Mouse (Mus musculus) embryo, embryonic 10.5 days (tissue): ENCODE measurements at regions not wholly inside any gene's neighbourhood (a gene's known extent, or its start where the extent isn't known, plus 50 kb on each side); places are given as distances from the start of the nearest gene placed in this dataset.
"Not testable (repeated sequence)": the region's sequence is repeated elsewhere in the genome, so short reads cannot be mapped to it uniquely, and the experiment has no call there.

Experiments
- DNase-seq: peaks from one replicate; pipeline ENCODE4 v3.0.0-alpha.2; 2015; ENCODE audit warnings: low spot score

DNA sequence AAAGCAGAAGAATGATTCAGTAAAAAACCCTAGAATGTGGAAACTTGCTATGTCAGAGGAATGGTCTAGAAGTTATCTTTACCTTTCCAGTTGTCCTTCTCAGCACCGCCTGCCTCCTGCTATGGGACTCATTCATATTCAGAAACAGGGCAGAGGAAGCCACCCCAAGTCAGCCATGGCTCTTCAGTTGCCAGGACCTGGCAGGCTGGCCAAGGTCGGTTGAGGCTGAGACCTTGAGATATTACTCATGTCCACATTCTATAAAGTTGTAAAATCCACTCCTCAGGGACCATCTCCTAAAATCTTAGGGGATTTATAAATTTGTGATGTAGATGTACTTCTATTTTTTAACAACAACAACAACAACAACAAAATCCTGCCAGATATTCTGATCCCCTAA lies 580.7 kb upstream of the Klhl29 start:
- DNase-seq: no peak

DNA sequence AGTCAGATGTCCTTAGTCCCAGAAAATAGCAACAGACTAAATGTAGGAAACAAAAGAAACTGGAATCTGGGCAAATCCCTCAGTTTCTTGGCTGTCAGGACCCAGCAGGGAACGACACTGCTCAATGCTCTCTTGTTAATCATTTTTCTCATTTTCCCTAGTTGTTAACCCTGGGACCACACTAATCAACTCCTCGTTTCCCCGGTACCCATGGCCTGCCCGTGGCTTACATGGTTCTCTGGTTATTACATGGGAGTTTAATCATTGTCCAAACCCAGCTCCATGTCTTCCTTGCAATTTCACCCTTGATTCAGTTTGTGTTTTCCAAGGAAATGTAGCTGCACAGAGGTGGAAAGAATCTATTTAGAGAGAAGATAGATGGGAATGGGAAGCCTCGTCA lies 580.1 kb upstream of the Klhl29 start:
- no peak for DNase-seq

DNA sequence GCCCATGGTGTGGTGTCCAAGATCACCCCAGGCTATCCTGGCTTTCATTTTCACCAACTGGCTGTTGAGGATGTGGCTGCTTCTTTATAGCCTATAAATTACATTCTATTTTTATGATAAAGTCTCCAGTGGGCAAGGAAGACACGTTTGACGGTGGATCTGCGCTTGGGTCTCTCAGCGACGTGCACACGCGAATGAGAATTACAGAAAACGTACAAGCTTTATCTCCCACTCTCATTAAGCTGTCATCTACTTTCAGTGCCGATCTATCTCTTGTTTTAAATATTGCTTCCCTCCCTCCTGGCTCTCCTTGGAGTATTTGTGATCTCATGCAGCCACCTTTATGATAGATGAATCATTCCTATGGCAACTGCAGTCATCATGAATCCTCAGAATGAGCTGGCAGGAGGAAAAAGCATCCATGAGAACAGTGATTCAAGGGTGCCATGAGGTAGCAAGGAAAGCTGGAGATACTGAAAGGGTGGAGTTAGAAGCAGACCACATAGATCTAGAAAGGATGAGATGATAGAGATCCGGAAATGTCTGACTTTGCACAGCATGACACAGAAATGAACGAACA lies 568.0 kb upstream of the Klhl29 start:
- DNase-seq: no peak

- DNase-seq: no peak
Observed at GRCm38 (mm10) chr12:5921262-5921661, 545.8 kb upstream of the Klhl29 start.

GRCm38 (mm10) chr12:5918030-5918429 lies 542.5 kb upstream of the Klhl29 start:
- DNase-seq: no peak

DNA sequence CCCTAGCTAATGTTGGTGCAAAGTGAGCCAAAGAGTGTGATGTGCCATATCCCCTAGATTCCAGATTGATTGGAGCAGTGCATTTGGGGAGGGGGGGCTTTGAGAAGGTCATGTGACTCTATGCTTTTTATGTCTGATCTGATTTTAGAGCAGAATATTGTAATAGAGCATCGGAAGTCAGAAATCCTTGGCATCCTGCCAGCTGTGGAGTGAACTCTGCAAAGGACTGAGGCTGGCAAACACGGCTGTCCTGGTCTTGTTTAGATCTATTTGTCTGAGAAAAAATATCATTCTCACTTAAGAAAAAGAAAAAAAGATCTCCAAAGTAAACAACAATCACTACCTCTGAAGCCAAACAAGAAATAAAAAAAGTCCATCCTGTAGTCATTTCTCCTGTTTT lies 530.8 kb upstream of the Klhl29 start:
- no peak for DNase-seq

DNA sequence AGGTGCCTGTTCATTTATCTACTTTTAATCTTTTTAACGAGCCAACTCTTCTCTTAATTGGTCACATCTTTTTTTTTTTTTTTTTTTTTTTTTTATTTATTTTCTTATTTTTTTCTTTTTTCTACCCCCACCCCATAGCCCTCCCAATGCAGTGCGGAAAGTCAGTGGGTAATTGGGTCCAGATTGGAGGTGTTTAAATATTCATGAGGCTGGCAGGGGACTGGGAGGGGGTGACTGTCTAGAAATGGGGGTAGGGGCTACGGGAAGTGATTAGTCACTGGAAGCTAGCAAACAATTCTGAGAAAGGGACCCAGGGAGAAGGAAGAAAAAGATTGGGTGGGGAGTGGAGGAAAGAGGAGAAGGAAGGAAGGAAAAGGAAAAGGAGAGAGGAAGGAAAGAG lies 516.3 kb upstream of the Klhl29 start:
- DNase-seq: not testable (repeated sequence)

GRCm38 (mm10) chr12:5866701-5867100 lies 491.2 kb upstream of the Klhl29 start:
- DNase-seq: no peak

DNA sequence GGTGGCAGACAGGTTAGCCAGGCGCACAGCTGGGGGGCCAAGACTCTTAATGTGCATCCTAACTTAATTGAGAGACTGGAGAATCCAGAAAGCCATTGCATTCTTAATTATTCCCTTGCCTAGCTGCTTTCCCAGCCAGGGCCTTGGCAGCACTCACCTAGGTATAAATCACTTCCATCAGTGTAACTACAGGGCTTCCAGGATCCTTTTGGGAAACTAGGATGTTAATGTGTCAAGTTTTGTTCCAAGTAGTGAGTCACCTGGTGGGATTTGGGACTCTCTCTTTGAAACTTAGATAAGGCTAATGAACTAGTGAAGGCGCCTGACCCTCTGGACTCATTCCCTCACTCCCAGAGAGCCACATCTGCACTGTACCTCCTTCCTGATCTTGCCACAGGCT lies 484.3 kb upstream of the Klhl29 start:
- DNase-seq: no peak

DNA sequence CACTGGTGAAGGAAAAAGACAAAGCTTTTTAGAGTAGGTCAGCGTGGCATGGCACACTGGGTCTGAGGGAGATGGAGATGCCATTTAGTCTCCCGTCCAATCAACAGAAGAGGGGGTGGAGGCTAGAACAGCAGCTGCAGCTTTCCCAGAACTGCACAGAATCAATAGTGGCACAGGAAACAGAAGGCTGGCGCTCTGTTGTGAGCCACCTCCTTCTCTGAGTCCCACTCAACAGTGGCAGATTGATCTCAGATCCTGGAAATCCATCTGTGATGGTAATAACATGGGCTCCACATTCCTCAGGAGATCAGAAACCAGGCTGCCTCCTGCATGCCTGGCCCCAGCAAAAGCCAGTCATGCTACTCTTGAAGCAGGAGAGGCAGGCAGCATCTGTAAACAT lies 480.9 kb upstream of the Klhl29 start:
- DNase-seq: peak; percentile 9

DNA sequence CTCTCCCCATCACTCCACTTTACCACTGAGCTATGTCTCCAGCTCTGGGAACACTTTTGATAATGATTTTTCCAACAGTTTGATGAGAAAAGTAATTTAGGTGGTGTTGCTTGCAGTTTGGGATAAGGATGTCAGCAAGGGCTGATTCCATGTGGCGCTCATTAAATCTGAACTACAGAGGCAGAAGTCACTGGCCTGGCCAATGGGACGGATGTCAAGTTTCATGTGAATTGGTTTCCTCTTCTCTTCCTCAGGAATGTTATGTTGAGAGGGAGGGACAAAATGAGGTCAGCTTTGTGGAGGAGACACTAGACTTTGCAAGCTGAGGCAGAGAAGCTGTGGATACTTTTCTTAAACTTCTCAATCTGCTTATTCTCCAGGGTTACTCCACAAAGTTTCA lies 434.9 kb upstream of the Klhl29 start:
- no peak for DNase-seq

DNA sequence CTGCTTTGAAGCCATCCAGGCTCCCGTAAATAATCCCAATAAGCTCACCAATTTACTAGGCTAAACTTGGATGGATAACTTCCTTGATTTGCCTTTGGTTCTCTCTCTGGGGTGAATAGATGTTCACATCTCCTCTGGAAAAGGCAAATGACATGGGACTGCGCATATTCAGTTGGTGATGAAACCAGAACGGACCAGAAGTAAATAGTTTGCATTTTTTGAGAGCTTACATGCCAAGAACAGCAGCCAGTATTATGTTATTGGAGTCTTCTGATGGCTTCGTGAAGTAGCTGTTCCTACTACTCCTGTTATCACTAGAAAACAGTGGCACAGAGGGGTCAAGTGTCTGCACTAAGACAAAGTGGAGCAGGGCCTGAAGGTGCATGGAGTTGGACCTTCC lies 434.5 kb upstream of the Klhl29 start:
- no peak for DNase-seq

DNA sequence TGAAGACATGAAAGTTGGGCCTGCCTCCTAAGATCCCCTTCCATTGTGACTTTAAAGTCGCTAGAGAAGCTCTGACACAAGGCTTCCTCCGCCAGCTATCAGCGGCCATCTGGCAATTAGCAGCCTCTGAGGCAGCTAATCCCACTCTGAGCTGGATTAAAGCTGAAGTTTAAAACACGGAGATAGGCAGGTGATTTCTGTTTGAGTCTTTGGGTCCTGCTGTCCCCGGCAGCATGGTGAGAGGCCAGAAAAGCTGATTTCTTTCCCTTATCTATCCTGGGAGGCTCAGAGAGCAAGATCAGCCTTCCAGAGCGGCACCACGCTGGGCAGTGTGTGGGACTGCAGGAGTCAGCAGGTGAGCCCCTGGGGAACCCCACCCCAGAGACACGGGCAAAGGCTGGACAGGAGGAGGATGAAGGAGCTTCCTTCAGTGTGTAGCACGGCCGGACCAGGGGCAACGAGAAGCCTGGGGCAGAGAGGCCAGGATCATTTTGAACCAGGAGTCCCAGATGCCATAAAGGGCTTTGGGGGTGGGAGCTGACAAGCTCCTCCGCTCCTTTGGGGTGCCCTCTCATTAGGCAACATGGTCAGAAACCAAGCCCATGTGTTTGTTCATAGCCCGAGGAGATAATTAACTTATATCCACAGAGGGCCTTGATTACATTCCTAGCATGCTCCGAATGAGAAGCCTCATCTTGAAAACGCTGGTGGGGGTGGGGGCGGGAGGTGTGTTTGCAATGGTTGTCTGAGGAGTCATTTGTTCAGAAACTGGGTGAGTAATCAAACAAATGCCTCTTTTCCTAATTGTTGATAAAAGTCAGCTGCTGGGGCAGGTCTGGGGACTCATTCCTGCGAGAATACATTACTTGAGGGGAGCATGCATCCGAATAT lies 432.8 kb upstream of the Klhl29 start:
- no peak for DNase-seq

DNA sequence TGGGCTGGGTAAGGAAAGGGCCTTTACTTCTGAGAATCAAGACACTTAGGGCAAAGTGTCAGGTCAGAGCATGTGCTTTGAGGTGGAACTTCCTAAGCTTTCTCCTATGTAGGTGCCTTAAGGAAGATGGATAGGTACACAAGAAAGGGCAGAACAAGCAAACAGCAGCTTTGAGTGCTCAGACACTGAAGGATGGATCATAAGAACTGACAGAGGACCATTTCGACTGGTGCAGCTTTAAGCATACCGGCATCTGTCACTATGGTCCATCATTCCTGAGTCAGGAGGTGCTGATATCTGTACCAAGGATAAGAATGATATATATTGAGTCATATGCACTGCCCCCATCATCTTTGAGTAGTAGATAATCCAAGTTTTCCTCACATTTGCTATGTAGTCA lies 430.2 kb upstream of the Klhl29 start:
- no peak for DNase-seq

DNA sequence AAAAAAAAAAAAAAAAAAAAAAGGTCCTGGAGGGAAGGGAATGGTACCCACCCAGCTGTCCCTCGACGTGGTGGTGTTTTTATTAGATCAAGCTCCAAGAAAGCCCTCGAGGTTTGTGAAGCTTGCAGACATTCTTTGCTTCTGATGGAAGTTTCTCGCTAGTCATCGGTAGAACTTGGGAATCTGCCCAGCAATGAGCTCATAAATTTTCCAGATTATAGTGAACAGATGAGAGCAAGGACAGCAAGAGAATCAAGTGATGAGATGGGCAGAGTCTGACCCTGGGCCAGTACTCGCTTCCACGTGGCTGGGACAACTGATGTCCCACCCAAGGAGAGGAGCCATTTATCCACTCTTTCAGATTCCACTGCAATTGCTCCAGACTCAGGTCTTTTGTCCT lies 417.6 kb upstream of the Klhl29 start:
- no peak for DNase-seq

DNA sequence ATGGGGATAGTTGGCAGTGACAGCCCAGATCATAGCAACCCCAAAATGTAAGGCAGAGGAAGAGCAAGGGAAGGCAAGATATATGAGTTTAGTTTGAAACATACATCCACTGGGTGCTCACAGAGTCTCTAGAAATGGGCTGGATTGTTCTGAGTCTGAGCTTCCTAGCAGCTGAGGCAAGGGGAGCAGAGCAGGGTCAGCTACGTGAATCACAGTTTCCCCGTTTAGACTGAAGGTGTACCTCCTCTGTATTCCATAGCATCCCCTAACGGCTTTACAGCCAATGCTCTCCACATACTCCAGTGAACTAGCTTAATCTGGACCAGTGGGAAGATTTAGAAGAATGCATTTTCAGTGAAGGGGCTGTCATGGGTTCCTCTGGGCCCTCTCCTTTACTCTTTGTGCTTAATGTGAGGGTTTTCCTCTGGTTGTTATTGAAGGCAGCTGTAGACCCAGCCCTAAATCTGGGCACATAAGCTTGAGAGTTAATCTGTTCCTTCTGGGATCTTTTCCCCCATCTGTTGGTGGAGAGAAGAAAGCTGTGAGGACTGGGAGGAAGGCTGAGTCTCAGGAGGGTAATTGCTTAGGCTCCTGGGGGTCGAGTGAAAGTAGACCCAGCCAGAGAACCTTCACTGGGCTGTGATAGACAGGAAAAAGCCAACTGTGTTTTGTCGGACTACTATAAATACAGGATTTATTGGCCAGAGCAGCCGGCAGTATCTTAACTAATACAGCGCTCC lies 411.8 kb upstream of the Klhl29 start:
- DNase-seq: peak; percentile 24

DNA sequence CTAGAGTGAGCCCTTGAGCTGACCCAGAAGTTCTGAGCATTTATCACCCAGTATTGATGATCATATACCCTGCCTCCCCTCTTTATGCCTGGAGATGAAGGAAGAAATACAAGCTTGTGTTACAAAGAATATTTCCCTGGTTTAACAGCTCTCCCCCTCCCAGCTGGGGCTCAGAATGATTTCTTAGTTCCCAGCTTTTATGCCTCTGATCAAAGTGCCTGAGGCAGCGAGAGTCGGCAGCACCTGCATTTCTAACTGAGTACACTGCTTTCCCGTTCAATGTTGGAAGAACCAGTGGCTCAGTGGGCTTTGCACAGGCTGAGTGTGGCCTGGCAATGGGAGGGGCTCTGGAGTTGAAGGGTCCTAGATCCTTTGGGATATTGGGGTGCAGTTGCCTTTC lies 405.8 kb upstream of the Klhl29 start:
- DNase-seq: no peak

DNA sequence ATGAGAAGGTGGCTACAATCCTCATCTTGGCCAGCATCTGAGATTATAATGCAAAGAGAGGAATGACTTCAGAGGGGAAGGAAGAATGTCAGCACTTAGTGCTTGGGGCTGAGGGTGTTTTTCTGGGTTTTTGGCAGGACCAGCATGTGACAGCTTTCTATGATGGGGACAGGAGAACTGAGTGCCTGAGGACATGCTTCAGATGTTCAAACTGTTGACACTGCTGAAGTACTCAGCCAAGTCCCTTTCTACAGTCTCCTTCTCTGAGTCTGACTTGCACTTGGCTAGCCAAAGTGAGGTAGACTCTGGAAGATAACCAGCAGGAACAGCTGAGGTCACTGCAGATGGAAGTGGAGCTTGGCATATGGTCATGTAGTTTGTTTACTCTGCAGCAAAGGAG lies 402.1 kb upstream of the Klhl29 start:
- no peak for DNase-seq

GRCm38 (mm10) chr12:5771399-5771978 lies 396.0 kb upstream of the Klhl29 start:
- DNase-seq: no peak

- no peak for DNase-seq
Observed at GRCm38 (mm10) chr12:5770531-5770930, 395.0 kb upstream of the Klhl29 start.

- DNase-seq: no peak
Observed at GRCm38 (mm10) chr12:5764445-5765170, 389.1 kb upstream of the Klhl29 start.

GRCm38 (mm10) chr12:5764026-5764425 lies 388.5 kb upstream of the Klhl29 start:
- no peak for DNase-seq
